Mouse (Mus musculus) splenic B cell, adult 2 months (primary cell): ENCODE measurements at regions not wholly inside any gene's neighbourhood (a gene's known extent, or its start where the extent isn't known, plus 50 kb on each side); places are given as distances from the start of the nearest gene placed in this dataset.
"Not testable (repeated sequence)": the region's sequence is repeated elsewhere in the genome, so short reads cannot be mapped to it uniquely, and the experiment has no call there.

Experiments used
- DNase-seq: peaks from one replicate; pipeline ENCODE4 v3.0.0-alpha.2; 2011; ENCODE audit warnings: low read depth, low spot score
- H3K27me3 ChIP-seq: 2 replicates; pipeline ENCODE4 v1.6.1; 2012; ENCODE audit warnings: mild to moderate bottlenecking, low read length, moderate library complexity, mixed read lengths; ENCODE audit not compliant: control insufficient read depth, poor library complexity, insufficient read depth, severe bottlenecking
- H3K36me3 ChIP-seq: 2 replicates; pipeline ENCODE4 v1.6.1; 2012; ENCODE audit warnings: mild to moderate bottlenecking, low read length, moderate library complexity, mixed read lengths; ENCODE audit not compliant: control insufficient read depth, poor library complexity, insufficient read depth, severe bottlenecking

- not testable (repeated sequence) for H3K27me3 ChIP-seq, DNase-seq, H3K36me3 ChIP-seq
These were observed 201.2 kb upstream of the Col1a2 start for GRCm38 (mm10) chr6:4303410-4303809.

- Histone ChIP-seq H3K36me3 (no peaks in the 10 kb centered on the region), H3K27me3 (no peaks in the 10 kb centered on the region)
- DNase-seq, result no peak
These were observed 154.7 kb upstream of the Col1a2 start for GRCm38 (mm10) chr6:4349953-4350352.

- Histone ChIP-seq H3K36me3 (no peaks in the 10 kb centered on the region), H3K27me3 (no peaks in the 10 kb centered on the region)
- DNase-seq, result no peak
These were observed 142.4 kb upstream of the Col1a2 start for GRCm38 (mm10) chr6:4362220-4362619.

- no peak for DNase-seq
- no peaks in the 10 kb centered on the region for H3K27me3 ChIP-seq
- H3K36me3 ChIP-seq, result no peaks in the 10 kb centered on the region
These were observed 129.1 kb upstream of the Col1a2 start for GRCm38 (mm10) chr6:4375465-4376037.

GRCm38 (mm10) chr6:4396808-4397207 is 107.8 kb upstream of the Col1a2 start:
- no peaks in the 10 kb centered on the region for H3K36me3 ChIP-seq
- no peaks in the 10 kb centered on the region for H3K27me3 ChIP-seq
- DNase-seq, result no peak

GRCm38 (mm10) chr6:4397695-4398598 is 106.7 kb upstream of the Col1a2 start:
- Histone ChIP-seq H3K27me3 (no peaks in the 10 kb centered on the region), H3K36me3 (no peaks in the 10 kb centered on the region)
- no peak for DNase-seq

- no peak for DNase-seq
- Histone ChIP-seq H3K36me3 (no peaks in the 10 kb centered on the region), H3K27me3 (no peaks in the 10 kb centered on the region)
These were observed 106.0 kb upstream of the Col1a2 start for GRCm38 (mm10) chr6:4398599-4398980.

GRCm38 (mm10) chr6:4405301-4405700 is 99.3 kb upstream of the Col1a2 start:
- Histone ChIP-seq H3K27me3 (no peaks in the 10 kb centered on the region), H3K36me3 (no peaks in the 10 kb centered on the region)
- no peak for DNase-seq

- no peaks in the 10 kb centered on the region for H3K36me3 ChIP-seq
- peak; percentile 8 for DNase-seq
- no peaks in the 10 kb centered on the region for H3K27me3 ChIP-seq
These were observed 96.9 kb upstream of the Col1a2 start for GRCm38 (mm10) chr6:4407748-4408147.

GRCm38 (mm10) chr6:4413201-4413600 is 91.4 kb upstream of the Col1a2 start:
- no peak for DNase-seq
- H3K27me3 ChIP-seq, result no peaks in the 10 kb centered on the region
- H3K36me3 ChIP-seq, result no peaks in the 10 kb centered on the region

- peak; percentile 8 for DNase-seq
- no peaks in the 10 kb centered on the region for H3K27me3 ChIP-seq
- no peaks in the 10 kb centered on the region for H3K36me3 ChIP-seq
These were observed 90.4 kb upstream of the Col1a2 start for GRCm38 (mm10) chr6:4414166-4414565.

- Histone ChIP-seq H3K36me3 (no peaks in the 10 kb centered on the region), H3K27me3 (no peaks in the 10 kb centered on the region)
- no peak for DNase-seq
These were observed 89.4 kb upstream of the Col1a2 start for GRCm38 (mm10) chr6:4415206-4415605.

GRCm38 (mm10) chr6:4417247-4417709 is 87.3 kb upstream of the Col1a2 start:
- no peak for DNase-seq
- no peaks in the 10 kb centered on the region for H3K36me3 ChIP-seq
- H3K27me3 ChIP-seq, result no peaks in the 10 kb centered on the region

GRCm38 (mm10) chr6:4418376-4418775 is 86.2 kb upstream of the Col1a2 start:
- Histone ChIP-seq H3K27me3 (no peaks in the 10 kb centered on the region), H3K36me3 (no peaks in the 10 kb centered on the region)
- no peak for DNase-seq

GRCm38 (mm10) chr6:4418941-4419351 is 85.7 kb upstream of the Col1a2 start:
- Histone ChIP-seq H3K27me3 (no peaks in the 10 kb centered on the region), H3K36me3 (no peaks in the 10 kb centered on the region)
- DNase-seq, result no peak
